Mouse (Mus musculus) fibroblast of lung, adult 2 months (primary cell): ENCODE results near the gene Pax6.

Source experiments
- DNase-seq: peaks from one replicate; pipeline ENCODE4 v3.0.0-alpha.2; 2011; ENCODE audit warnings: low read depth

Gene Pax6

DNA sequence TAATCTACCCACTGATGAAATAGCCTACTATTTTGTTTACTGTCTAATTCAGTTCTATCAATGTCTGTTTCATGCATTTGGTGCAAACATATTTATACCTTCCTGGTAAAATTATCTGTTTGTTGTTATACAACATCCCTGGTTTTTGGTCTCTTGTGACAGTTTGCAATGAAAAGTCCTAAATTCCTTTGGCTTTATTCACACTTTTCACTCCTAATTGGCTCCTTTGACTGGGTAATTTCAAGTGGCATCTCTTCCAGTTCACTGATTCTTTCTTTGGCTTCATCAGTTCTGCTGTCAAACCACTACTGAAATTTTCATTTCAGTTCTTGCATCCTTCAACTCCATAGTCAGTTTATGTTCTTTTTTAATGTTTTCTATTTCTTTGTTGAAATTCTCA is 67.5 kb downstream of the Pax6 start:
- no peak for DNase-seq

DNA sequence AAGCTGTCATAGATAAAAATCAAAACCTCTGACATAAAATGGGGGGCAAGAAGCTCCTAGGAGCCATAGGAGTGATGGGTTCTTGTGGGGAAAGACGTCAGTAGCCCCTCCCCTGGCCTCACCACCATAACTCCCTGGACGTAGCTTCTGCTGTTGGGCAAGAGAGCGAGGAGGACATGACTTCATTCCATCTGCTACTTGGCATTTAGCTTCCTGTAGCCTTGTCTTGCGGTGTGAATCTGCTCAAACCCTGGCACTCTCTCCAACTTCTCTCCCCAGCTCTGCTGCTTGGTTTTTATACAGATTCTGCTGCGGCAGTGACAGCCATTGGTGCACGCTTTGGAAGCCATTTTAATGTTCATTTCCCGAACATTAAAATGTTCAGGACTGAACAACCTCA is 78.2 kb downstream of the Pax6 start:
- DNase-seq = no peak
